Mouse (Mus musculus): ENCODE measurements around the gene Nckap5.

Gene Nckap5

GRCm38 (mm10) chr1:126341806-126342205, 488.8 kb downstream of the Nckap5 start:
- peak; percentile 15 to 31 for DNase-seq

DNA sequence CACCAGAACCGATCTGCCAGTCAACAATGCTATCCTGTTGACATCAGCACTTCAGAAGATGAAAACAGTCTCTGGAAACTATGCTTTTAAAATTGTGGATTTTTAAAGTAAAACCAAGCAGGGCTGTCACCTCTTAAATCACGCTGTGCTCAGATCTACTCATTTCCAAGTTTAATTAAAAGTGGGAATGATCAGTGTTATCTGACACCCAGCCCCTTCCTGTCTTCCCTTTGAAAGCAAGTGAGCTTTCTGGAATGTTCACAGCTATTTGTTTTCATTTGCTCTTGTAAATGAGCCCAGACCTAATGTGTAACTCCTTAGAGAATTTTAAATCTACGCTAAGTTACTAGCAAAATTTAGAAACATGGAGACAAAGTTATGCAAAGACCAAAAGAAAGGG, 491.3 kb downstream of the Nckap5 start:
- no peak for DNase-seq

GRCm38 (mm10) chr1:126334202-126334601, 496.4 kb downstream of the Nckap5 start:
- no peak for DNase-seq

DNA sequence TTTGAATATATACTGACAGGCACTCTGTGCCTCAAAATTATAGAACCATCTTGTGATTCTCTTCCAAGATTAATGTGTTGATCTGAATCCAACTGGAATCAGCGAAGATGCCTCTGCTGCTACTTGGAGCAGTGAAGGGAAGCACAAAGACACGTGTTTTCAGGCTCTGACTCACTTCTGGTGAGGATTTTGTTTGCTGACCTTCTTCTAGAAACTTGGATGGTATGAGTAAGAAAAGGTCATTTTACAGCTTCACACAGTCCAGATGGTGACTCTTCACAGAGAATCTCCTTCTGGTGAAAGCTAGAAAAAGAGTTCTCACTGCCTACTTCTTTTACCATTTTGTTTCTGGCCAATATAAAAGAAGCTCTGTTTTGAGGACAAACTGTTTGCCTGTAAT, 498.6 kb downstream of the Nckap5 start:
- DNase-seq: no peak

- DNase-seq: peak; percentile 20 to 25
Measured at GRCm38 (mm10) chr1:126320696-126321095, 509.9 kb downstream of the Nckap5 start.

- DNase-seq: no peak
Measured at GRCm38 (mm10) chr1:126317874-126318607, 512.6 kb downstream of the Nckap5 start.

GRCm38 (mm10) chr1:126317345-126317744, 513.3 kb downstream of the Nckap5 start:
- no peak for DNase-seq

DNA sequence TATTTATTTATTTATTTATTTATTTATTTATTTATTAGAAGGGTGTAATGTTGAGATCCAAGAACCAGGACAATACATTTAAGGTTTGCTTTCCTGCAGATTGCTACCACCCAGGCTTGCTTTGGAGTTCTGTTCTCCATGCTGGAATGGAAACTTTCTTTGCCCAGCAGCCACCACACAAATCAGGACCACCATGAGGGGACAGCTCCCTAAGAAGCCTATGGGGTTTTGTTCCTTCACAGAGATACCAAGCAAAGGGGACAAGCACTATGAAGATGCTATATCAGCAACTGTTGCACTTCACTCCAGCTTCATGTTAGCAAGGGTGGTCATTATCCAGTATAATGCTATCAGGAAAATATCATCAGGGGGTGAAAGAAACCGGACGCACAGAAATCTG, 513.7 kb downstream of the Nckap5 start:
- no peak for DNase-seq

- no peak for DNase-seq
Measured at GRCm38 (mm10) chr1:126301129-126301528, 529.5 kb downstream of the Nckap5 start.

DNA sequence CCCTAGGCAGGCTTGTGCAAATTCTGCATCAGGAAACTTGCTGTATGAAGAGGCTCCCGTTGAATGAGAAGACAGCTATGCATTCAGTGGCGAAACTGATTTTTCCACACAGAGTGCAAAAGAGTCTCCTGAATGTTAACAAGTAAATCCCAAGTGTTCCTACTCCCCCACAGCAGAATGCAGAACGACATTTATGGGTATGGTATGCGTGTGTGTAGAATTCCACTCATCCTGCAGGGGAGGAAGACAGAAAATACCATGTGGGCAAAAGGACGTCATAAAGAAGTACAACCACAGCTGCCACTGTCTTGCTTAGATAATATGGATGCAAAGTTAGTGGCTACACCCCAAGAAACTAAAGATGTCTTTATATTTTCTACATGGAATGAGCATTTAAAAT, 565.7 kb downstream of the Nckap5 start:
- no peak for DNase-seq

- no peak for DNase-seq
Measured at GRCm38 (mm10) chr1:126254364-126254763, 576.2 kb downstream of the Nckap5 start.

DNA sequence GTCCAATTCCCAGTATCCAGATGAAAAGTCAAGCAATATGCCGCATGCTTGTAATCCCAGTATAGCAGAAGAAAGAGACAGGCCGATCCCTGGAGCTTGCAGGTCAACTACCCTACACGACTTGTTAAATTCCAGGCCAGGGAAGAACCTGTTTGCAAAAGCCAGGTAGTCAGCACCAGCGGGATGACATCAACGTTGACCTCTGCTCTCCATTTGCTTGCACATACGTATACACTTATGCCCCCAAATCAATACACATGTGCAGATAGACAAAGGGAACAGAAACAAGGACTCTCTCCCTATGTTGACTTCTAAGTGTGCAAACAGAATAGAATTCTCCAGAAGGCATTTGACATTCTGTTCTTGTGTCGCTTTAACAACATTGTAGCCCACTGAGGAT, 576.7 kb downstream of the Nckap5 start:
- DNase-seq: no peak

- no peak for DNase-seq
Measured at GRCm38 (mm10) chr1:126233196-126233595, 597.4 kb downstream of the Nckap5 start.

GRCm38 (mm10) chr1:126231199-126231598, 599.4 kb downstream of the Nckap5 start:
- no peak for DNase-seq

DNA sequence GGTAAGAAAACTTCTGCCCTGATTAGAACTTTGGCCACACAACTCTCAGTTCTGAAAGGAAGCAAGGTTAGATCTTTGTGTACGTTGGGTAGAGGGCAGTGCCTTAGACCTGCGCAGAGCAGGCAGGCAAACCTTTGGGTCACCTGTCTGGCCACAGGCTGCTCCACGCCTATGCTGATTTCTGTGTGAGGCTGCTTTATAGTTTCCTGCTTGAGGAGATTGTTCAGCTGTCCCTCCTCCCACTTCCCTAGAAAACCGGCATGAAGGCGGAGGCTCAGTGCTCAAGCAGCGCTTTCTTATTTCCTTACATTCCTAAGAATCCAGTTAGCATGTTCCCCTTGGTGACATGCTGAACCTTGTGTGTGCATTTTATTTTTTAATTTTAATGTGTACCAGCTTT, 620.4 kb downstream of the Nckap5 start:
- no peak for DNase-seq

GRCm38 (mm10) chr1:126209743-126210142, 620.9 kb downstream of the Nckap5 start:
- no peak for DNase-seq

DNA sequence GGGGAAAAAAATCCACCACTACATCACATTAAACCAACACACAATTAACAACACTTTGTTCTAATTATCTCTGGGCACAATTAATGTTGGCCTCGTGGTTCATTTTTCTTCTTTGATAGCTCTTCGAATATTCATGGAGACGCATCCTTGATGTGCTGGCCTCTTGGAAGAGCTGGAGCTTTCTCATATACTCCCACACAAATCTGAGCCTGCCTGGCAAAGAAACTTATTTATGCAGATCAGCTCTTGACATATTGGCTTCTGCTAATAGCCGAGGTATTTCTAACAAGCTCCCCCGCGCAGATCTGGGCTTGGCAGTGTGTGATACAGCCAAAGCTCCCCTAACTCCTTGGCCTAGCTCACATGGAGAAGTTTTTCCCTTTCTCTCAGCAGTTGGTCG, 621.5 kb downstream of the Nckap5 start:
- no peak for DNase-seq

DNA sequence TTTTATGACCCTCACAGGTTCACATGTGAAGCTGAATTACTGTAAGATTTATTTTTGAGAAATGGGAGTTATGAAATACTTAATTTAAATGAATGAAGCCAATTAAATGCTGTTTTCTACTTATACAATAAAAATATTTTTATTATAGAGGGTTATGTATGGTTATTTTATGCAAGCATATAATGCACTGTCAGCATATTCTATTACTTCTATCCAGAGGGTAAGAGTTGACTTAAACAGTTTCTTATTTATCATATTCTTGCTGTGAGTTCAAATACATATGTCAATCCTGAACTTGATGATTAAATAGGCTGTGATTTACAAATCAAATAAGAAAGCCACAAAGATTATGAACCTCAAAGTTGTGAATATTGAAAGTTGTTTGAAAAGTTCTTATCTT, 633.7 kb downstream of the Nckap5 start:
- DNase-seq: no peak

- no peak for DNase-seq
Measured at GRCm38 (mm10) chr1:126190353-126190752, 640.2 kb downstream of the Nckap5 start.

DNA sequence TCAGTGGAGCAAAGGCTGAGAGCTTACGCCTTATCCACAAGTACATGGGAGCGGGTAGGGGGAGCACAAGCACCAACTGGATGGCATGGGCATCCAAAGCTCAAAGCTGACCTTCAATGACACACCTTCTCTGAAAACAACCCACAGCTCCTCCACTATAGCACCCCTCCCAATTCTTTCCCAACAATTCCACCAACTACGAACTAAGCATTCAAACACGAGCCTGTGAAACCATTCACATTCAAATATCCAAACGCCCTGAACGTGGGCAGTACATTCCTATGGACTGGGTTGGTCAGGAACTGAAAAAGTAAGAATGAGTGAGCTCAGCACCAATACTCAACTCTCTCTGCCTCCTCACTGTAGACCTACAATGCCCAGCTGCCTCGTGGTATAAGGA, 646.8 kb downstream of the Nckap5 start:
- no peak for DNase-seq

GRCm38 (mm10) chr1:126168579-126168978, 662.0 kb downstream of the Nckap5 start:
- DNase-seq: no peak

DNA sequence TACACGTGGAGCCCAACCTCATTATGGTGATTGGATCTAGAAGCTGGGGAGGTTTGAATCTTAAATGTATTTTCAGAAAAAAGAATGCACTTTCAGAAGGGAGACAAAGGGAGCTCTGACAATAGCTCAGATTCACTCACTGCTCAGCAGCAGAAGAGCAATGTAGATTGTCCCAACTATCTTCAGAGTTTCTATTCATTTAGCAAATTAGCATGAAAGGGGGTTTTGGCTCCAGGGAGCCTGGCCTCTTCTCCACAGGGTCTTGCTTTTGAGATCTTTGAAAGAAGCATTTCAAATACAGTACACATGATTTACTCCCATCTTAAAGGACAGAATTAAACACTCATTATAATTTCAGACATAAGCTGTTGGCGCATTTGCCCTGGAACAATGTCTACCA, 662.5 kb downstream of the Nckap5 start:
- DNase-seq: no peak

GRCm38 (mm10) chr1:126167546-126167945, 663.1 kb downstream of the Nckap5 start:
- no peak for DNase-seq

DNA sequence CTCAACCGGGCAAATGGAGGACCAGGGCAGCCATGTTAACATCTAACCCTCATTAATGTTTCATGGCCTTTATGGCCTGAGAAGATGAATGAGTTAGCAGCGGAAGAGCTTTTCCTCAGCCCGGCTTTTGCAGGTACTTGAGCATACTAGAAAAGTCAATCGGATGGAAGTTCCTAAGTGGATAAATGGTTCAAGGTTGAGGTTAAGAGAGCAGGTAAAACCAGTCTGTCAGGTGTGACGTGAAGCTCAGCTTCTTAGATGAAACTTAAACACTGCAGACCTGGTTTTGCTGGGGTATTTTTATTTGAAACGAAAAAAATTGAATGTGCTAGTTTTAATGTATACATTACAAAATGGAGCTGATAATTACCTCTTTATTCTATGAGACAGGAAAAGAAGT, 671.3 kb downstream of the Nckap5 start:
- DNase-seq: no peak

DNA sequence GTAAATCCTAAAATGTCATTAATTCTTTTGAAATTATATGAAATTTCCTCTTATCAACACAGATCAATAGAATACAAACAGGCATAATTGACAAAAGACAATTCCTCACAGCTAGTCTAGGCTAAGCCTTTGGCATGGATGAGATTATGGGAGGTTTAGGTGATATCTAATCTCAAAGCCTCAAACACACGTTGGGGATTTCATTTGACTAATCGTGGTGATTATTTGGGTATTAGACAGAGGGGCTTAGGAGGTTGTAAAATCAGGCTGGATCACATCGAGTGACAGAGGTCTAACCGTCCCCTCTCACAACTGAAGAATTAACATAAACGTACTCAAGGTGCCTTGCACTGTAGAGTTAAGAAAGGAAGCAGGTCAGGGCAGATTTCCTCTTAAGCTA, 674.8 kb downstream of the Nckap5 start:
- DNase-seq: no peak
